Mouse (Mus musculus) heart, embryonic 12.5 days (tissue): ENCODE measurements at regions not wholly inside any gene's neighbourhood (a gene's known extent, or its start where the extent isn't known, plus 50 kb on each side); places are given as distances from the start of the nearest gene placed in this dataset.

Experiments
- ATAC-seq: fragments of 200-750 bp; cut with Nextera tagmentation; 2 replicates; pipeline ENCODE4 v1.8.0; 2017; ENCODE audit warnings: moderate TSS enrichment, moderate library complexity; ENCODE audit not compliant: insufficient number of reproducible peaks, low FRiP score
- H3K27ac ChIP-seq: fragments of 300-500 bp; sonication (generic); 2 replicates; pipeline ENCODE4 v1.5.1; 2016; ENCODE audit warnings: mild to moderate bottlenecking, moderate library complexity; ENCODE audit not compliant: poor library complexity, severe bottlenecking
- H3K27me3 ChIP-seq: fragments of 300-500 bp; sonication (generic); replicated peaks from 2 replicates; pipeline ENCODE4 v1.6.1; 2016; ENCODE audit warnings: mild to moderate bottlenecking, moderate library complexity
- H3K36me3 ChIP-seq: fragments of 300-500 bp; sonication (generic); 2 replicates; pipeline ENCODE4 v1.6.1; 2016; ENCODE audit warnings: mild to moderate bottlenecking, moderate library complexity
- H3K4me1 ChIP-seq: fragments of 300-500 bp; sonication (generic); replicated peaks from 2 replicates; pipeline ENCODE4 v1.6.1; 2016; ENCODE audit warnings: mild to moderate bottlenecking
- H3K4me2 ChIP-seq: fragments of 300-500 bp; sonication (generic); 2 replicates; pipeline ENCODE4 v1.6.1; 2016; ENCODE audit warnings: mild to moderate bottlenecking, moderate library complexity
- H3K4me3 ChIP-seq: fragments of 300-500 bp; sonication (generic); 2 replicates; pipeline ENCODE4 v1.5.1; 2016; ENCODE audit warnings: mild to moderate bottlenecking
- H3K9ac ChIP-seq: fragments of 300-500 bp; sonication (generic); 2 replicates; pipeline ENCODE4 v1.6.1; 2016; ENCODE audit warnings: mild to moderate bottlenecking, moderate library complexity
- H3K9me3 ChIP-seq: fragments of 300-500 bp; sonication (generic); replicated peaks from 2 replicates; pipeline ENCODE4 v1.6.1; 2016; ENCODE audit warnings: mild to moderate bottlenecking, moderate library complexity
- WGBS: fragments of 180-500 bp; shearing (Covaris S2); methylation state at CpG from one replicate; pipeline ENCODE4 v1.1.7; 2016; 5-methylcytosine and 5-hydroxymethylcytosine counted together

DNA sequence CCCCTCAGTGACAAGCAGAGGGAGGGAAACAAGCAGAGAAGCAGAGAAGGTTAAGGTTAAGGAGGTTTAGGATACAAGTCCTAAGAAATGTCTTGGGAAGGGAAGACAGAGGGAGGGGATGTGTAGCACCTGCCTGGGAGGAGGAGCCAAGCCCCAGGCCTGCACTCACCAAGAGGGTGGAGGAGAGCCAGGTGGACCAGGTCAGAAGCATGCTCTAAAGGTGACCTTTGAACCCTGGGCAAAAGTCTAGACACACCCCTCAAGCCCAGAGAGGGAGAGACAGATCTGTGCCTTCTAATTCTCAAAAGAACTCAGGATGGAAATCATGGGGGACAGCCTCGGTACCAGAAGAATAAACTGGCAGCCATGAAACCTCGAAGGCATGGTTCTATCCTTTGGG lies 54.4 kb upstream of the Calm2 start:
- Histone ChIP-seq H3K27me3 (peaks cover 5% of the 10 kb centered on the region; the same call in 1 of the 2 replicates), H3K27ac (no peak overlapping the region), H3K36me3 (no peaks in the 10 kb centered on the region), H3K9ac (no peak overlapping the region), H3K4me3 (no peak overlapping the region), H3K9me3 (no peaks in the 10 kb centered on the region), H3K4me2 (no peak overlapping the region), H3K4me1 (peaks cover 20% of the 10 kb centered on the region)
- ATAC-seq, result no peak
- WGBS, result 65% methylated on average over 2 of the region's 2 CpGs

DNA sequence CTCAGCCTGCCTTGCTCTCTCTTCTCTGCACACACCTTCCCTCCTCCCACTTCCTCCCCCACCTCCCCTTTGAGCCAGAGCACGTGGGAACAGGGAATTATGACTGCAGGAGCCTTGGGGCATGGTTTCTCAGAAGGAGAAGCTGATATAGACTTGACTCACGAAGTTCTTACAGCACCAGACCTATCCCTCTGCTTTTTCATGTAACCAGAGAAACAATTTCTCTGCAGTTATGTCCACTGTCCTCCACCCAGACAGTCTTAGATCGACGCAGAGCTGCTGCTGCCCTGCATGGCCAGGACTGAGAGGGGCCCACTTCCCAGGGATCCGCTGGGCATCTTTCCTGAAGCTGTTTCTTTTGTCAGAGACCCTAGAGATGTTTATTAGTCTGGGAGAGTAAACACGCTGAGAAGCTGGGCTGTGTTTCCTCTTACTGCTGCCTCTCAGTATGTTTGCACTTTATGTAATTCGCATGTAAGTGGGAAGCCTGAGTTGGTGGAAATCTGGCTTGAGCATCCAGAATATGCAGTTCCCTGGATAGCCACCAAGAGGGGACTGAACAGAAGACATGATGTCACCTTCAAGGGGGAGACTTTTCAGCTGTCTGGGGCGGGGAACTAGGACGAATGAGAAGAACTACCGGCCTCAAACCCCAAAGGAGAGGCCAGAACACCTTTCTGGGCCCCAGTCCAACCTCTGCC lies 55.1 kb upstream of the Calm2 start:
- 35% methylated on average over 10 of the region's 10 CpGs for WGBS
- ATAC-seq, result no peak

DNA sequence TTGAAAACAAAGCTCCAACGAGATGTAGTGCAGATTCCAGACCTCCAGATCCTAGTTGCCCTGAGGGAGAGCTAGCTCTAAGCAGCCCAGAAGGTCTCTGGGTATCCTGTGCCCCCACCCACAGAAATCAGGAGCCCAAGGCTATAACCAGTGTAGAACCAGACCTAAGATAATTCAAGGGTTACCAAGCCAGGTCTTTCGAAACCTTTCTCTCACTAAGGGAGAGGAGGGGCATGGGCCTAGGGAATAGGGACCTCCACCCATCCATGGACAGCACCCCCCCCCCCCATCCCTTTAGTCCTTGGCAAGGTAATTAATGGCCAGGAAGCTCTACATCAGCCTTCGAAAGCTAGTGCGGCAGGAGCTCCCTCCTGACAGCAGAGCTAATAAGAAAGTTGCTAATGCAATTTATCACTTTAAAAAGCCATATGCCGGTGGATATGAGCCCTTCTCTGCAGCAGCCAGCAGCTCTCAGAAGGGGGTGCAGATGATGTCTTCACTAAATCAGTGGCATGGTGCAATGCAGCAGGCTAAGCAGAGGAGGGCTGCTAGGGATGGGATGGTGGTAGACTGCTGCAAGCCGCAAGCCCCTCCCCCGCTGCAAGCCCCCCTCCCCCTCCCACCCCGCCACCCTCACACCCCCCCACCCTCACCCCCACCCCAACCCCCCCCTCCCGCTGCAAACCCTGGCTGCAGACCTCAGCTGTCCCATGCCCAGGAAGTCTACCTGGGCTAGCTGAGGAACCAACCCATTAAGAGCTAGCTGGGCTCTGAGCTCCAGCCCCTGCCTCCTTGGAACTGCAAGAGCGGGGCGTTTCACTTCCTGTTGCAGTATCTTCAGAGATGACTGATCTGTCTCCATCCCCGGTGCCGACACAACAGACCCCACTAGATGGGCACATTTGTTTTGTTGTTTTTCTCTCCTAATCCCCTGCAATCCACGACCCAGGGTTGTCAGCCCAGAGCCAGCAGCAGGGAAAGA lies 55.9 kb upstream of the Calm2 start:
- H3K27me3 ChIP-seq, result peaks cover 5% of the 10 kb centered on the region; the same call in 1 of the 2 replicates
- H3K9ac ChIP-seq, result no peak overlapping the region
- no peak overlapping the region for H3K4me3 ChIP-seq
- no peak overlapping the region for H3K27ac ChIP-seq
- peaks cover 22% of the 10 kb centered on the region for H3K4me1 ChIP-seq
- H3K9me3 ChIP-seq, result no peaks in the 10 kb centered on the region
- peak overlapping the region; percentile 31 for H3K4me2 ChIP-seq
- 0 out of 2 replicates have a peak, but pooled peaks have one; percentile 15 for ATAC-seq
- WGBS, result 15% methylated on average over 12 of the region's 14 CpGs
- no peaks in the 10 kb centered on the region for H3K36me3 ChIP-seq

More for the DNA sequence above, 55.1 kb upstream of the Calm2 start:
- H3K4me1 ChIP-seq, result peaks cover 20% of the 10 kb centered on the region
- H3K27ac ChIP-seq, result no peak overlapping the region
- H3K27me3 ChIP-seq, result peaks cover 5% of the 10 kb centered on the region; the same call in 1 of the 2 replicates
- H3K9ac ChIP-seq, result no peak overlapping the region
- no peak overlapping the region for H3K4me2 ChIP-seq
- no peak overlapping the region for H3K4me3 ChIP-seq
- H3K36me3 ChIP-seq, result no peaks in the 10 kb centered on the region
- no peaks in the 10 kb centered on the region for H3K9me3 ChIP-seq

DNA sequence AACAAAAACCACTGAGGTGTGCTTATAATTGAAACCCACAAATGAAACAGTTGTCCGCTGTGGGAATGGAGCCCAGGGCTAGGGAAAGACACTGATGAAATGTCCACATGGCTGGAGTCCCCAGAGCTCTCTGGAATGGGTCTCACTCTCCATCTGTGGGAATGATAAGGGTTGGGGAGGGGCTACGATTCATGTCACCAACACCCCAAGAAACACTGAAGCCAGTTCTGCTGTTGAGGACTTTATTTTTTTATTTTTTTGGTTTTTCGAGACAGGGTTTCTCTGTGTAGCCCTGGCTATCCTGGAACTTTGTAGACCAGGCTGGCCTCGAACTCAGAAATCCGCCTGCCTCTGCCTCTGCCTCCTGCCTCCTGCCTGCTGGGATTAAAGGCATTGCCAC lies 56.8 kb upstream of the Calm2 start:
- no peak overlapping the region for H3K9ac ChIP-seq
- no peak overlapping the region for H3K27ac ChIP-seq
- ATAC-seq, result no peak
- peaks cover 5% of the 10 kb centered on the region; the same call in 1 of the 2 replicates for H3K27me3 ChIP-seq
- 0 out of 2 replicates have a peak overlapping the region, but pooled peaks have one; percentile 31 for H3K4me2 ChIP-seq
- H3K9me3 ChIP-seq, result no peaks in the 10 kb centered on the region
- H3K4me1 ChIP-seq, result peaks cover 30% of the 10 kb centered on the region
- H3K4me3 ChIP-seq, result no peak overlapping the region
- no peaks in the 10 kb centered on the region for H3K36me3 ChIP-seq
- WGBS, result 65% methylated on average over 5 of the region's 5 CpGs

DNA sequence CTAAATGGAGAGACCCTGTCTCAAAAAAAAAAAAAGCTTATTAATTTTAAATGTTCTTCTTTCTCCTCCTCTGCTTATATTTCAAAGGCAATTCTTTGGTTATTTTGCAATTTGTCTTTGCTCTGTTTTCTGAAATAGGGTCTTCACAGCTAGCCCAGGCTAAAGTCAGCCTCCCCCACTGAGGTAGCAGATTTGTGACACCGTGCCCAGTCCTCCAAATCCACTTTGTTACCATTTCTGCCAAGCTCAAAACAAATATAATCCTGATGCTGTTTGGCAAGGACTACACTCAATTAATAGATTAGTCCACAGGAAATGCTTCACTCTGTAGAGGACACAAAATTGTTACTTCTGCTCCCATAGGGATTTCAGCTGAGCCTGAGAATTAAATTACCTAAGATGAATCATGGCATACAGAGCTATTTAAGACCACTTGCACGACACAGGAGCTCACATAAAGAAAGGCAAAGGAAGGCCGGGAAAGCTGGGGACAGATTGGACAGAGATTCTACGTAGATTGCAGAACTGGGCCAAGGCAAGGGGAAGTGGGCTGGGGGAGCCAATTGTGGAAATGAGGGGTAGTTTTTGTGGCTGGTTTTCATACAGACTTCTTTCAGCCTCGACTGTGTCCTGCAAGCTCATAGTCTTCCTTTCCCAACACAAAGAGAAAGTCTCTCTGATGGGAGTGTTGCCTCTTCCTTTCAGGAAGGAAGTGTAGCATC lies 58.4 kb upstream of the Calm2 start:
- Histone ChIP-seq H3K27me3 (peaks cover 5% of the 10 kb centered on the region; the same call in 1 of the 2 replicates), H3K4me2 (no peak overlapping the region), H3K4me1 (peaks cover 35% of the 10 kb centered on the region), H3K36me3 (no peaks in the 10 kb centered on the region), H3K4me3 (no peak overlapping the region), H3K9ac (no peak overlapping the region), H3K9me3 (no peaks in the 10 kb centered on the region), H3K27ac (no peak overlapping the region)
- WGBS, result 65% methylated on average over 5 of the region's 5 CpGs
- no peak for ATAC-seq

DNA sequence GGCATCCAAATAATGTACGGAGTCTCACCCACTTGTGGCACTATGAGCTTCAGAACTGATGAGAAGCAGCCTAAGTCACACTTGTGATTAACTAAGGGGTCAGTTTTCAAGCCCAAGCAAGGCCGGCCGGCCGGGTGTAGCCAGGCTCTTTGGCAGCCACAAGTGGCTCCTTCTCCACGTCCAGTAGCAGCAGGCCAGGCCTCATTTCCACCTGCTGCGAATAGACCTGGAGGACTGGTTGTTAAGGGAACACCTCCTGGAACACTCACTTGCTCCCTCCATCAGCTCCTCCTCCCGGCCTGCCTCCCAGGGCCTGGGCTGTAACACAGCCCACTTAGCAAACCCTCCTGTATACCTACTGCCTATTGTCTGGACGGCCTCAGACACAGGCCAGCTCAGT lies 61.1 kb upstream of the Calm2 start:
- Histone ChIP-seq H3K27me3 (no peaks in the 10 kb centered on the region), H3K9ac (no peak overlapping the region), H3K36me3 (no peaks in the 10 kb centered on the region), H3K9me3 (no peaks in the 10 kb centered on the region), H3K27ac (no peak overlapping the region), H3K4me1 (peaks cover 31% of the 10 kb centered on the region), H3K4me3 (no peak overlapping the region), H3K4me2 (no peak overlapping the region)
- WGBS, result 50% methylated on average over 8 of the region's 8 CpGs
- no peak for ATAC-seq

DNA sequence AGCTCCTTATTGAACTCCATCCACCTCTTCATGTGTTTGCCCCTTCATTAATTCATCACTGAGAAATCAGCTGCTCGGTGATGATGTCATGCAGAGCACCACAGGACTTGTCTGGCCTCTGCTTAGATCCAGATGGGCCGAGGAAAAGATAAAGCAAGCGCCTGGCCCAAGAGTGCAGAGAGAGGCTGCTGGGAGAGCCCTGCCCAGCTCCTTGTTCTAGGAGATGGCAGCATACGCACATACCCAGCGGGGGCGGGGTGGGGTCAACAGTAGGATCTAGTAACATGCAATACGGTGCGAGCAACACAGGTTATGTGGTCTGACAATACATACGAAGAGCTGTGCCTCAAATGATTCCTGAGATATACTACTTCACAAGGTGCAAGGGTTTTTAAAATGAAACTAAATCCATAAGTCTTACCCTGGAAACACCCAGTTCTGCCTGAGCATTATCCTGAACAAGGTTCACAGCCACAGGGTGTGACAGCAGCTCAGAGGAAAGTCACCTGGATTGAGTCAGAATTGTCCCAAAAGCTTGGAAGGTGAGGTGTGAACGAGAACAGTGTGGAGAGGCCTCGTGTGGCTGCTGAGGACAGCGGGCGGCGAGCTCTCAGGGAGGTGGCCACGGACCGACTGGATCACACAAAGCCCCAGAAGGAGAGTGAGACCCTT lies 62.0 kb upstream of the Calm2 start:
- Histone ChIP-seq H3K27ac (no peak overlapping the region), H3K27me3 (no peaks in the 10 kb centered on the region), H3K4me2 (no peak overlapping the region), H3K9me3 (no peaks in the 10 kb centered on the region), H3K9ac (no peak overlapping the region), H3K4me1 (peaks cover 32% of the 10 kb centered on the region), H3K36me3 (no peaks in the 10 kb centered on the region), H3K4me3 (no peak overlapping the region)
- whole genome bisulfite sequencing, result 59% methylated on average over 16 of the region's 16 CpGs
- no peak for ATAC-seq

DNA sequence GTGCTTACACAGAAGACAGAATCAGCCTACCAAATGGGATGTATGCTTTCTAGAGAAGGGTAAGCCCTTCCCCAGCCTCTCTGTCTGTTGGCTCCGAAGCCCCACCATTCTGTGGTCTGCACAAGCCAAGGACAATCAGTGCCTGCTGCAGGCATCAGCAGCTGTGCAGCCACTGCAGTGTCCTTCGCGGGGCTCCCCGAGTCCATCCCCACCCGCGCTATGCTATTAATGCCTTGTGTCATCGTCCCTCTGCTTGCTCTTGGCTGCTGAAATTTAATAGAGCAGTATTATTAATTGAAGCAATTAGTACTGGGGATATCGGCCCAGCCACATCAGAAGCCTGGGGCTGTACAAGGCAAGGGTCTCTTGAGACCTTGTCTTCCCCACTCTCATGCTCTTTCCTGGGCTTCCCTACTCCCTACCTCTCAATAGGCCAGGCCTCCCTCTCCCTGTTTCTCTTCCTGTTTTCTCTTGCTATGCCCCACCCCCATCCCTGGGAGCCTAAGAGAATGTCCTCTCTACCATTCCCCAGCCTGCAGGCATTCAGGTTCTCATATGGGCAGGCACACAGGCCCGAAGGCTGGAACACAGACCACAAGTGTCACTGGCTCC lies 65.4 kb upstream of the Calm2 start:
- Histone ChIP-seq H3K9me3 (no peaks in the 10 kb centered on the region), H3K36me3 (no peaks in the 10 kb centered on the region), H3K4me2 (no peak overlapping the region), H3K9ac (no peak overlapping the region), H3K4me1 (peaks cover 53% of the 10 kb centered on the region), H3K27ac (no peak overlapping the region), H3K4me3 (no peak overlapping the region), H3K27me3 (no peaks in the 10 kb centered on the region)
- no peak for ATAC-seq
- WGBS, result 63% methylated on average over 9 of the region's 9 CpGs

DNA sequence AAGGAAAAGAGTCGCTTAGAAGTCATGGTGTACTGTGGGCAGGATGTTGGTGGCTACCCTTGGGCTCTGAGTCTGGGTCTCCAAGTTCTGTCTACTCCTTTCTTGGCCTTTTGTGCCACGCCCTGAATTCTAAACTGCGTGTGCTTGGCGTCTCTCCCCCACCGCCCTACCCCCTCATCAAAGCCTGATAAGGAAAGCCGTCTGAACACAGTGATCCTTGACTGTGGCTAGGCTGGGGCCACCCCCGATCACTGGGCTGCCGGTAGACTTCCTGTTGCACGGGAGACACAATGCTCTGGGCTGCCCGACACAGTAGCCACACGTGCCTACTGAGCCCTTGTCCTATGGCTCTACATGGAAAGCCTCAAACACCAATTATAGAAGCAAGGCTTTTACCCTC lies 67.1 kb upstream of the Calm2 start:
- no peak overlapping the region for H3K4me3 ChIP-seq

More for the DNA sequence above, 67.1 kb upstream of the Calm2 start:
- Histone ChIP-seq H3K9me3 (no peaks in the 10 kb centered on the region), H3K27me3 (no peaks in the 10 kb centered on the region), H3K36me3 (no peaks in the 10 kb centered on the region), H3K27ac (peak overlapping the region; percentile 36), H3K4me2 (peak overlapping the region; percentile 18; the same call in 1 of the 2 replicates), H3K4me1 (peaks cover 46% of the 10 kb centered on the region), H3K9ac (no peak overlapping the region)
- ATAC-seq, result peak; percentile 60; the same call in 1 of the 2 replicates
- WGBS, result 9% methylated on average over 11 of the region's 11 CpGs
